Mouse (Mus musculus) cortical plate, adult 2 months (tissue): Measurements from ENCODE around the gene Nusap1.

ENCODE experiments used
- CTCF ChIP-seq: fragments of 200-500 bp; IDR thresholded peaks from 2 replicates; pipeline ENCODE4 v1.5.1; 2011; ENCODE audit warnings: mild to moderate bottlenecking, control low read depth, low read length; ENCODE audit not compliant: insufficient read depth; ENCODE audit errors: extremely low read depth
- POLR2A ChIP-seq: fragments of 200-500 bp; IDR thresholded peaks from 2 replicates; pipeline ENCODE4 v1.6.1; 2011; ENCODE audit warnings: mild to moderate bottlenecking, low read length, control low read depth; ENCODE audit not compliant: insufficient read depth; ENCODE audit errors: extremely low read depth

DNA sequence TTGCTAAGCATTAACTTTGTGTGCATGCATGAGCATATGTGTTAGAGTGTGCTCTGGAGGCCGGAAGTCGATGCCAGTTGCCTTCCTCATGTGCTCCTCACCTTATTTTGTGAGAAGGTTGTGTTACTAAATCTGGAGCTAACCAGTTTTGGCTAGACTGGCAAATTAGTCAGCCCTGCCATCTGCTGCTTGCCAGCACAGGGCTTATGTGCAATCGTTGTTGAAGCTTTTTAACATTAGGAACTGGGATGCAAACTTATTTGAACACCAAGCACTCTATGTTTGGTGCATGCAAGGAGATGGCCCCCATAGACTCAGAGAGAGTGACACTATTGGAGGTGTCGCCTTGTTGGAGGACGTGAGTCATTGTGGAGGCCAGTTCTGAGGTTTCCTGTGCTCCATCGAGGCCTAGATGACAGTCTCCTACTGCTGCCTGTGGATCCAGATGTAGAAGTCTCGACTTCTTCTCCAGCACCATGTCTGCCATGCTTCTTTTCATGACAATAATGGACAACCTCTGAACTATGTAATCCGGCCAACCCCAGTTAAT is 21.2 kb upstream of the Nusap1 start:
- no peak for TF ChIP-seq POLR2A
- TF ChIP-seq CTCF = no peak
